Mouse (Mus musculus) left cerebral cortex, postnatal 10 days (tissue): ENCODE measurements around the gene Epop. TPM values are rescaled to one million over a fixed set of nuclear protein-coding genes. Genes with fewer than 3 reads are reported as not detected.

ENCODE experiments used
- DNase-seq, 2 experiments: peaks; one replicate each; pipeline ENCODE4 v3.0.0; 2021 to 2022; ENCODE audit warnings: low spot score in 2 of 2, mixed read lengths in 1 of 2; ENCODE audit errors: extremely low spot score in 1 of 2
- intact Hi-C: fragments of 180-260 bp; cut with DNase I; formaldehyde crosslinking; loops from one replicate; pipeline ENCODE4 v1.15.1; 2025
- microRNA-seq: library from miRNA; unstranded; fragments of <30 nt; microRNA quantifications from one replicate; pipeline ENCODE4 v1.2.0, GENCODE M21; 2022
- total RNA-seq, 2 experiments: library from RNA; stranded (reverse); gene quantifications; 2 replicates each; pipeline ENCODE4 v1.2.3; 2021

Epop gene
- total RNA-seq, 2 experiments from 2014 or later: 15.0 to 18.4 TPM

GRCm38 (mm10) chr11:97608933-97609332, 20.6 kb downstream of the Epop start:
- no peak for DNase-seq
- intact Hi-C loops: no loop called here

DNA sequence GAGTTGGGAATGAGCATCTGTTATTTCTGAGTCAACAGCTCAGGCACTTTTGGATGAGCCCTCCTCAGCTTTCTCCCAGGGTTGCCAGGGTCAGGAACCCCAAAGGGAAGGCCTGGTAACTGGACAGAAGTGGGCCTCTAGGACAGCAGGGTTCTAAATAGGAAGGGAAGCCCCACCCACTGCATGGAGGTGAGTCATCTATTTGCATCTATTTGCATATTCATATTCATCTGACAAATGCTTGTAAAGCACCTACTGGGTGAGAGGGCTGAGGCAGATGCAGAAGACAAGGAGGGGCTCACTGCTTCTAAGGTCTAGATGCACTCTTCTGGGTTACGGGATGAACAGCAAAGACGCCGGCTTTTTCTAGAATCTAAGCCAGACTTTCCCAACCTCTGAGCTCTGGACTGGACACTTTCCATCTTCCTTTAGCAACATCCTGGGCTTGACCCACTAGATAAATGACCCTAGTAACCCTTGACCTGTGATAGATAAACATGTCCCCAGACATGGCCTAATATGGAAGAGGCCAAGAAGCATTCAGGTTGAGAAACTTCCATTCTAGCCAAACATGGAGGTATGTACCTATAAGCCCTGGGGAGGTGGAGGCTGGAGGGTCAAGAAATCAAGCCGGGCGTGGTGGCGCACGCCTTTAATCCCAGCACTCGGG, 22.3 kb downstream of the Epop start:
- no peak for DNase-seq
- intact Hi-C loops: no loop called here

GRCm38 (mm10) chr11:97603891-97604290, 25.6 kb downstream of the Epop start:
- peak in 1 of 2 experiments; percentile 59 for DNase-seq
- intact Hi-C loops: no loop called here

GRCm38 (mm10) chr11:97602223-97602622, 27.3 kb downstream of the Epop start:
- intact Hi-C loops: no loop called here
- DNase-seq: no peak

GRCm38 (mm10) chr11:97599104-97599503, 30.4 kb downstream of the Epop start:
- DNase-seq: no peak
- intact Hi-C loops: no loop called here

DNA sequence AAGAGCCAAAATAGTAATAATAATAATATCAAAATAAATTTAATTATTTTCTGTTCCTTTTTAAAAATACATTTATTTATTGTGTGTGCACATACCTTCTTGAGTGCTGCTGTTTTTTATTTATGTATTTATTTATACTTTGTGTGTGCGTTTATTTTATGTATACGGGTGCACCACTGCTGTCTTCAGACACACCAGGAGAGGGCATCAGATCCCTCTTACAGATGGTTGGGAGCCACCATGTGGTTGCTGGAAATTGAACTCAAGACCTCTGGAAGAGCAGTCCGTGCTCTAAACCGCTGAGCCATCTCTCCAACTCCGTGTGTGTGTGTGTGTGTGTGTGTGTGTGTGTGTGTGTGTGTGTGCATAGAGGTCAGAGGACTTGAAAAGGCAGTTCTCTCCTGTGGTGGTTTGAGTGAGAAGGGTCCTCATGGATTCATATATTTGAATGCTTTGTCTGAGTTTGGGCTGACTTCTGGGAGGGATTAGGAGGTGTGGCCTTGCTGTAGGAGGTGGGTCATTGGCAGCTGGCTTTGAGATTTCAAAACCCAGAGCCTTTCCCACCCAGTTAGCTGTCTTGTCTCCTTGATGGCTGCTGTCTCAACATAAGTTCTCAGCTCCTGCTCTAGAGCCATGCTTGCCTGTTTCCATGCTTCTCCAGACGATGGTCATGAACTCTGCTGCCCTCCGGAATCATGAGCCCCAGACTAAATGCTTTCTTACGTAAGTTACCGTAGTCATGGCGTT, 31.4 kb downstream of the Epop start:
- DNase-seq: no peak
- intact Hi-C loops: no loop called here

GRCm38 (mm10) chr11:97594136-97594535, 35.4 kb downstream of the Epop start:
- intact Hi-C loops: no loop called here
- no peak for DNase-seq

- DNase-seq: no peak
- intact Hi-C loops: no loop called here
Observed at GRCm38 (mm10) chr11:97591910-97592309, 37.6 kb downstream of the Epop start.

GRCm38 (mm10) chr11:97590227-97590960, 39.1 kb downstream of the Epop start:
- DNase-seq: peak in 1 of 2 experiments; percentile 63
- intact Hi-C loops: no loop called here

DNA sequence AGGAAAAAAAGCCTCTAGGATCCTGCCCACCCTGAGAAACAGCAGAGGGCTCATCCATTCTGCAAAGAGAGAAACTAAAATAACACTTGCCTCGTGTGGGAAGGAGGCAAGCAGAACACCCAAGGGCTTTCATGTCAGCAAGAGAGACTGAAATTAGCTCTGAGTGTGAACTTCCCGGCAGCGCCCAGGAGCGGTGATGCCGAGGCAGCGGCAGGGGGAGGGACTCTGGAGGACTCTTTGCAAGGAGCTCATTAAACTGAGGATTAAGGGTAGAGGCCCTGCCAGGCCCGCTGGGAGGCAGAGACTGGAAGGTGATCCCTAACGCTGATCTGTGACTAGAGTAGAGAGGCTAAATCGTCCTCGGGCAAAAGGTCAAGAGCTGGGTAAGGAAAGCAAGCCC, 40.3 kb downstream of the Epop start:
- DNase-seq: peak in 1 of 2 experiments; percentile 61
- intact Hi-C loops: no loop called here

DNA sequence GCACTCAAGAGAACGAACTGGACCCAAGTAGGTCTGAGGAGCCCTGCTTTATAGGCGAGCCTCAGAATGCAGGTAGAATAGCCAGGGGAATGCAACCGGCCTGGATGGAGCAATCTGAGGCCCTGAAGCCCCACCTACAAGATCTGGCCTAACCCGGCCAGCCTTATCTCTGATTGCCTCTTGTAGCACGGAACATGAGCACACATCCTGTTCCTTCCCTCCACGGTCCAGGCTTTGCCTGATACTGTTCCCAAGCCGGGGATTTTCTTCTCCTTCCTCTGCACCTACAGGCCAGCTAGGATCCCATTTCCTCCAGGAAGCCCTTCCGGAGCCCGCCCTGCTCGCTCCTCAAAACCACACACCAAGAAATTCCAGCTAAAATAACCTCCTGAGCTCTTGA, 43.6 kb downstream of the Epop start:
- no peak for DNase-seq
- intact Hi-C loops: no loop called here

GRCm38 (mm10) chr11:97584476-97584875, 45.0 kb downstream of the Epop start:
- no peak for DNase-seq
- intact Hi-C loops: no loop called here

GRCm38 (mm10) chr11:97579088-97579857, 50.2 kb downstream of the Epop start:
- intact Hi-C loops: no loop called here
- DNase-seq: no peak

DNA sequence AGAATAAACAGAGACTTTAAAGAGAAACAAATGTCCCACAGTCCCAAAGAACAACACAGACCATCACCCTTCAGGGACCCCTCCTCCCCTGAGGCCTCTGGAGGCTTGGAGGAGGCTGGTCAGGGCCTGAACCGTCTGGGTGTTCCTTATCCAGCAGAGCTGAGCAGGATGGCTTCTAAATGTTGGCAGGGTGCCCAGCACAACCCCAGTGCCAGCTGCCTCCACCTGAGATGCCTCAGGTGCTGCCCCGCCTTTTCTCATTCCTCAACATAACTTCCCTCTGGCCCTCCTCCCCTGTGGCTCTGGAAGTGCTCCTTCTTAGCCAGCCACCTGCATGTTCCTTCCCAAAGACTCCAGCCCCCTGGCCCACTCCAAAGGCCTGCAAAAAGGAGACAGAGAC, 51.2 kb downstream of the Epop start:
- DNase-seq: peak in 1 of 2 experiments; percentile 30
- intact Hi-C loops: no loop called here

Small RNA genes lying within 50 kb of the gene (microRNA-seq; reads per million reads assigned to microRNA genes)
- gene Gm24158 (not detected), gene Mir6927 (0.86 reads per million)

Other genes with a start within 250 kb of the Epop start
- 10 to 100 TPM; 84.0 to 91.8 TPM for gene Arhgap23, start 214.2 kb downstream of the Epop start, total RNA-seq
- not detected for gene 4933428G20Rik, start 129.4 kb downstream of the Epop start, total RNA-seq
- 100 to 1,000 TPM; 281 to 294 TPM for gene Srcin1, start 53.5 kb downstream of the Epop start, total RNA-seq
- gene Mllt6, start 33.7 kb upstream of the Epop start, total RNA-seq: 10 to 100 TPM; 66.9 to 71.6 TPM
- gene Cisd3, start 56.1 kb upstream of the Epop start, total RNA-seq: 10 to 100 TPM; 34.6 to 37.8 TPM
- 10 to 100 TPM; 48.3 to 51.6 TPM for gene Pcgf2, start 70.8 kb upstream of the Epop start, total RNA-seq
- gene Psmb3, start 73.7 kb upstream of the Epop start, total RNA-seq: 100 to 1,000 TPM; 153 to 159 TPM
- gene Pip4k2b, start 115.0 kb upstream of the Epop start, total RNA-seq: 100 to 1,000 TPM; 146 to 153 TPM
- 10 to 100 TPM; 18.8 to 19.4 TPM for gene Cwc25, start 136.9 kb upstream of the Epop start, total RNA-seq
- under 1 TPM; 0.60 to 0.63 TPM for gene 1700001P01Rik, start 146.2 kb upstream of the Epop start, total RNA-seq
- 100 to 1,000 TPM; 423 to 456 TPM for gene Rpl23, start 152.7 kb upstream of the Epop start, total RNA-seq
- gene Lasp1, start 169.3 kb upstream of the Epop start, total RNA-seq: 100 to 1,000 TPM; 190 to 203 TPM
- gene B230217C12Rik, start 211.1 kb upstream of the Epop start, total RNA-seq: 10 to 100 TPM; 40.0 to 45.1 TPM